Mouse (Mus musculus): ENCODE data around the gene Myadml2.
A peak's percentile ranks its signal among the peaks of the same experiment; 100 is the strongest.

Gene Myadml2

DNA sequence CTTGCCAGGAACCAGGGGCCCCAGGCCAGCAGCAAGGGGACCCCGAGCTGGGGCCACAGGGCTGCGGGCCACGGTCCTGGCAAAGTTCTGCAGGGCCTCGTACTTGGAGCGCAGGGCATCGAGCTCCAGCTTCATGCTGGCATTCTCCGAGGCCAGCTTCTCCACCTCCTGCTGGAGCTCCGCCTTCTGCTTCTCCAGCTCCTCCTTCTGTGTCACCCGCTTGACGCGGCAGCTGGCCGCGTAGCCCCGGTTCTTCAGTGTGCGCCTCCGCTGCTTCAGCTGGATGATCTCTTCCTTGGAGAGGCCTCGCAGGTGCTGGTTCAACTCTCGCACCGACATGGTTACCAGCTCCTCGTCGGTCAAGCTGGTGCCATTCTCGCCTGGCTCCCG lies 18.6 kb downstream of the Myadml2 start:
- DNase-seq, result peak in 1 of 2 experiments; percentile 62

DNA sequence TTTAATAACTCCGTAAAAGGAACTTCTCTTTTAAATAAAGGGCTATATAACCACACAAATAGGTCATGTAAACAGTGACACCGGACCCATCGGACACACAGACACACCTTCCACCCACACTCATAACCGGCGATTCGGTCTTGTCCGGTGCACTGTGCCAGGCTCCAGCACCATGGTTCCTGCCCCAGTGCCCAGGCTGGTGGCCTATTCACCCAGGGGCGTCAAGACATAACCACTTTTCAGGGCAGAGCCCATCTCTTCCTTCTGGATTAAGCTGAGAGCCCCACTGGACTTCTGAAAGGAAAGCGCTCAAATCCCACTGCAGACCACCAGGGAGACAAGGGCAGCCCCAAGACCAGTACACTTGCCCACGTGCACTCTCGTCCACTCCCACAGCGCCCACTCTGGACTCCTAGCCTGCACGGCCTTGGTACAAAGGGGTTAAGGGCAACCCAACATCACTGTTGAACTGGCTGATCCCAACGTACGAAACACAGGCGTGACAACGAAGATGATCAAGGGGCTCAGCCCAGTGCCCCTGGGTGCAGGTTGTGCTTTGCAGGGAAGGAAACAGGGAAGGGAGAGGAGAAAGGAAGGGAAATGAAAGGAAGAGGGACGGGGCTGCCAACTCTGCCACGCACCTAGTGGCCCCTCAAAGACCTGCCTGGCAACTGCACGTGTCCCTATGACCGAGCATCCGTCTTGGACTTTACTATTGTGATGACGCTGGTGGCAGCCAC lies 19.2 kb downstream of the Myadml2 start:
- DNase-seq, result no peak

DNA sequence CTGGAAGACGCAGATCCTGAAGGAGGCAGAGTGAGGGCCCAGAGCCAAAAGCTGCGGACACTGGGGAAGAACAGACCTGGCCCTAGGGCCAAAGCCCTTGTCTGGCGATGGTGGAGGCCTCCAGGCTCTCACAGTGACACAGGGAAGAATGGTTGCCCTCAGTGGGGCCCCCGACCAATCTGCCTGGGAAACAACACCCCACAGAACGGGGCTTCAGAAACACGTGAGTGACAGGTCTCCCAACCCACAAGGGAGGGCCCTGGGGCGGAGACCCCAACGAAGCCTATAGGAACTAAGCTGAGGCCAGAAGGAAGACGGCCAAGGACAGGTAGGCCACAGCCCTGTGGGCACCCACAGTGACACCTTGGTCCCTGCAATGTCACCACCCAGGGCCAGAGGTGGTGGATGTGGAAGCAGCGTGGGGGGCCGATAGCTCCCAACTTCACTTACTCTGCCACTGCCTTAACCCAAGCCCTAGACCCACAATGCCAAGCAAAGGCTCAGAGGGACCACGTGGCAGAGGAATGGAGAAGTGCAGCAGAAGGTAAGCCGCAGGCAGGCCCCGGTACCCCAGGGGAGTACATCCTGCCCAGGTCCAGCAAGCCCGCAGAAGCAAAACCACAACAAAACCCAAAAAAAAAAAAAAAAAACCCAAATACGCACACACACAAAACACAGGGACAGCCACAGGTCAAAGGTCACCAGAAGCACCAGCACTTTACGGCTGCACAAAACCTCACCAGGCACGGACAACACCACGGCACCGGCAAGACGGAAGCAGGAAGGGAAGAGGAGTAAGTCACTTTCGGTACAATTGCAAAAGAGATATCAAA lies 20.3 kb downstream of the Myadml2 start:
- no peak for DNase-seq

DNA sequence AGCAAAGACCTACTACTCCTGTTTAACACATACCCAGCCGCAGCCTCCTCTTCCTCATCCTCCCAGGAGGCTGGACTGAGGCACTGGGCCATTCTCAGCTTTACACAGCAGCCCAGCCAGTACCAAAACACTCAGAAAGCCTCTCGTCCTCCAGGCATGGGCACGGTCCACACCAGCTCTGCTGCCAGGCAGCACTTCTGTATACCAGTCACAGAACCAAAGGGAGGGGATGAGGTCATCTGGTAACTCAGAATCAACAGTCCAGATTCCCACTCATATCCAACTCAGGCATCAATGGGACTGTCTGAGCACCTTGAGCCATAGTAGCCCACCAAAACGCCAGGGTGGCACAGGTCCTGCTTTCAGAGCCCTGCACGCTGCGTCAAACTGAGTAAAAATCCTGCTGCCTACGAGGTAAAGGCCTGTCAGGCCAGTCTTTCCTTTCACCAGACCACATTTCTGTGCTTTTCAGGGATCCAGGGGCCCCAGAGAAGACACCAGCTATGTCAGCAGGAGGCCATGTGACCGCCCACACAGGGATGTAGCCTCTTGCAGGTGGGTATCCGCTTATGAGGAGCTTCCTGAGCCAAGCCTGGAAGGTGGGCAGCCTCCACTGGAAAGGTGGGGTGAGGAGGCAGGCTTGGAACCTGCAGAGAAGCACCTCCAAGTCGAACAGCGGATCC lies 21.0 kb downstream of the Myadml2 start:
- DNase-seq, result no peak

DNA sequence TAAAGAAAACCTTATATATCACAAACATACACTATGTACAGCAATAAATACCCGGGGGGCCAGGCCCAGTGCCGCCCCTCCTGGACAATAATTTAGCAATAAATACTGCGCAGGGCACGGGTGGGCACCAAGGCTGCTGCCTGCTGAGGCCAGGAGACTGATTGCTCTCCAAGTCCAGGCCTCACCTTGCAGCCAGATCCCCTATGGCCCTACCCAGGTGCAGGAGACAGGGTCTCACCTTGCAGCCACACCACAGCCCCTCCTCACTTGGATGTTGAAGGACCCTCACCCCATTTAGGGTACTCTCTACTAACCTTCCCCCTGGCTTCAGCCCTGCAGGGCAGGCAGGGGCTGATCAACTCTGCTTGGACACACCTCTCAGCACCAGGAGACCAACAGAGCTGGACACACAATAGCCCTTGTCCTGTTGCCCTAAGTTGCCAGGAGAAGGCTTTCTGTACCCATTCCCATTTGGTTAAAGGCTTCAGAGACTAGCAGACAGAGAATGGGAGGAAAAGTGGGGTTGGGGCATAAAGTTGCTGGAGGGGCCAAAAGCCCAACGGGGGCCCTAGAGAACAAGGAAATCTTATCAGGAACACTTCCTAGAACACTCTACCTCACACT lies 22.7 kb downstream of the Myadml2 start, which contains the start of gene Sirt7:
Gene Sirt7 (minus strand): TSS at position 89 of the 624 bp plus-strand sequence.
- no peak for DNase-seq

DNA sequence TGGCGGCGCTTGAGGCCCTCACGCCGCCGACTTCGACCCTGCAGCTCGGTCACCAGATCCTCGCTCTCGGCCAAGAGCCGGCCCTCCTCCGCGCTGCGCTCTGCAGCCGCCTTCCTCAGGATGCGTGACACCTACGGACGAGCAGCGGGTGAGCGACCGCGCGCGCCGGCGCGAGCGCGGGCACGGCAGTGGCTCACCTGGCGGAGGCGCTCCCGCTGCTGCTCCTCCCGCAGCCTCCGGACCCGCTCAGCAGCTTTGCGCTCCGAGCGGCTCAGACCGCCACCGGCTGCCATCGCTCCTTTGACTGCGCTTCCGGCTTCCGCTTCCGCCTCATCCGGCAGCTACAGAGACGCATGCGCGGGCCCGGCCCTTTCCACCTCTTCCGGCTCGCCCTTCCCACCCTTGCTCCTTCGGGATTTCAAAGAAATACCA lies 23.3 kb downstream of the Myadml2 start:
- DNase-seq, result peak; percentile 90 to 94

DNA sequence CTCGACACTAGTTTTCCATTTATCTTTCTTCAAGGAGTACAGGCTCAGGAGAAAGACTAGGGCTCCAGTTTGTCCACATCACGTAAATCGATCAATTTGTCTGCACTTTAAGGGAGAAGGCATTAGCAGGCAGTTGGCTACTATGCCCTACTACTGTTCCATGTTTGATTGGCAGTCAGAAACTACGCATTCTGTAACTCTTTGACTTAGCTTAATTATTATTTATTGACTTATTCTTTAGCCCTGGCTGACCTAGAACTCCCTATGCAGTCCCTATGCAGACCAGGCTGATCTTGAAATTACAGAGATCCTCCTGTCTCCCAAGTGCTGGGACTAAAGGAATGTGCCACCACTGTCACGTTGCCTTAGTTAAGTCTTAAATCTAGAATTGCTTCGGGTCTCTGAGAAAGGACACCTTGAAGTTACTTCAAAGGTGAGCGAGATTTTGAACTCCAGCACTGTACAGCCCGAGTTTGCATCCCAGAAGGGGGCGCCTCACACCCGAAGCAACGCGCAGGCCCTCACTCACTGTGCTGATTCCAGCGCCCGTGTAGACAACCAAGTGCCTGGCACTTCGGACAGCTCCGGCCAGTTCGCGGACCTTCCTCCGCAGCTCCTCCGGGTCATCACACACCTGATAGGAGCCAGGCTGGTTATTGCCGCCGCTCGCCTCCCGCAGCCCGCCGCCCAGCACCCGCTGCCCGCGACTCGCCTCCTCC lies 23.8 kb downstream of the Myadml2 start:
- peak; percentile 82 to 89 for DNase-seq

DNA sequence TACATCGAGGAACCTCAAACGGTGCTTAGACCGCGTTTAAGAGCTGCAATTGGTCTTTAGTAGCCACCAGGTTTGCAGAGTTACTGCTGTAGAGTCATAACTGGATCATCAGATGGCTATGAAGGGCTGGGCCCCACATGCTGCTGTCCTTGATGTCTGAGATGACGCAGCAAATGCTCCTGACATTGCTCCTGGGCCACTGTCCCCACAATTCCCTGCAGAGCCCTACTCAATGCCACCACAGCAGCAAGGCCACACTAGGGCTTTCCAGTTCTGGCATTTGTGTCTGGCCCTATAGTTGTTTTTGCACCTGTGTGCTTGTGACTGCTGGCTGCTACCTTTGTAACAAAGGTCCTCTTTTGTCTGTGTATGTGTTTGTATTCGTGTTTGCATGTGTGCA lies 25.2 kb downstream of the Myadml2 start:
- no peak for DNase-seq

DNA sequence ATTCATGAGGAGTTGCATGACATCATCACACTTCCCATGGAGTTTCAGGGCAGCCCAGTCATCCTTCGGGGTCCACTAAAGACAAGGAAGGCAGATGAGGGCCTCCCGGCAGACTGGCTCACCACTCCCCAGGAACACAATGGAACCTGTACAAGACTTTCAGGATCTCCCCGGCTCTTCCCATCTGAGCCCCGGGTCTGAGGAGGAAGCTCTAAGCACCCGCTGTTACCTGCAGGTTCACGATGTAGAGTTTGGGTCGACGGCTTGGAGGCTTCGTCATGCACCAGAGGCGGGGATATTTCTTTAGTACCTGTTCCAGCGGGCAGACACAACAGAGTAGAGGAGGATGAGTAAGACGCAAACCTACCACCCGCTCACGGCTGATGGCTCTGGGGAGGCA lies 27.8 kb downstream of the Myadml2 start:
- DNase-seq, result no peak

DNA sequence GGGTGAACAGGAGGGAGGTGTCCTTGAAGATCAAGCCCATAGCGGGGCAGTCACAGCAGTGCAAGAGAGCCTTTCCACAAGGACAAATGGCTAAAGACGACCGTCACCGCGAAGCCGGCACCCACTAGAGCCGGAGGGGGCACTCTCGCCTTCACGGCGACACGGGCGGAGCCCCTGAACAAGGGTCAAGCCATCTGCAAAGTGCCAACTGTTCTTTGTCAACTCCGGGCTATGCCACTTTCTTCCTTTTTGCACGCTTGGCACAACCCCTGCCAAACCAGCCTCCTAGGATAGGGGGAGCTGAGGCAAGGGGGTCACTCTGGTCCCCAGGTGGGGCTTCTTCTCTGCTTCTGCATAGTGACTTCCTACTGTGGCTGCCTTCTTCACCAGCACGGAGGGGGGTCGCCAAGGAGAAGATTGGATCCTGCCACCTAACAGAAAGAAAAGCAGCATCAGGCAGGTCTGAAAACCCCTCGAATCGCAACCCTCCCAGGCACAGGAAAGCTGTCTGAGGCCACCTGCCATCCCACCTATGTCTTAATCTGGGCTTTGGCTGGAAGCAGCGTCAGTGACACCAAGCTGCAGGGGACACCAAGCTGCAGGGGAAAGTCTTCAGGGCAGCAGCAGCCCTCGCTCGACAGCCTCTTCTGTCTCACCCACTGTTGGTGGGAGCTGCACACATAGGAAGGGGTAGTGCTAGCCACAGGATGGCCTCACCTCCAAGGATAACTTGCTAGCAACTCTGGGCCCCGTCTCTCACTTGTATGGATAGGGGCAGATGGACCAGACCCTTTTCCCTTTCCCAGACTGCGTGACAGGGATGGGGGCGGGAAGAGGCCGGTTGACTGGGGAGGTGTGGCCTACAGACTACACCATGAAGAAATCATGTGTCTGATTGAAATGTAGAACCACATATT lies 29.1 kb downstream of the Myadml2 start:
- DNase-seq, result no peak

DNA sequence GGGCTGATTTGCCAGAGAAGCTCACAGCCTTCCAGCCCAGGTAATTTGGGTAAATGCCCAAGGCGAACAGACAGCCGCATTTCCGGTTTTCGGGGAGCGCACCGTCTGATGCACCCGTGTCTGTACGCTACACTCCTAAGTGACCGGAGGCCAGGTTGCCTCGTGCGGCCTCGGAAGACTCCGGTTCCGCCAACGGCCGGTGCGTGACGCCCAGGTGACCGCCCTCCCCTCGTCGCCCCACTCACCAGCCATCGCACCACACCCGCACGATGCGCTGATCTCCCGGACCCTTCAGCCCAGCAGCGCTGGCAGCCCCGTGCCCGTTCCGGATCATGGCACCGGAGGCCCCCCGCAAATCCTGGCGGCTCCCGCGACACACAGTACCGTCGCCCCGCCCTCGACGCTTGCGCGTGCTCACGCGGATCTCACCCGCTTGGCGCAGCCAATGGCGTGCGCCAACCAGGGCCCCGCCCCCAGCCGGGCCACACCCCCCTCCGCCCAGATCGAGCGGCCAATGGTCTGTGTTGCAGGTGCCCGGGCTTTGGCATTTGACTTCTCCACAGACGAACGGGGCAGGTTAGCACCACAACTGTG lies 30.3 kb downstream of the Myadml2 start, which contains the start of gene Pcyt2:
Gene Pcyt2 (minus strand): TSS at position 418 of the 594 bp plus-strand sequence.
- DNase-seq, result peak; percentile 94 to 96

DNA sequence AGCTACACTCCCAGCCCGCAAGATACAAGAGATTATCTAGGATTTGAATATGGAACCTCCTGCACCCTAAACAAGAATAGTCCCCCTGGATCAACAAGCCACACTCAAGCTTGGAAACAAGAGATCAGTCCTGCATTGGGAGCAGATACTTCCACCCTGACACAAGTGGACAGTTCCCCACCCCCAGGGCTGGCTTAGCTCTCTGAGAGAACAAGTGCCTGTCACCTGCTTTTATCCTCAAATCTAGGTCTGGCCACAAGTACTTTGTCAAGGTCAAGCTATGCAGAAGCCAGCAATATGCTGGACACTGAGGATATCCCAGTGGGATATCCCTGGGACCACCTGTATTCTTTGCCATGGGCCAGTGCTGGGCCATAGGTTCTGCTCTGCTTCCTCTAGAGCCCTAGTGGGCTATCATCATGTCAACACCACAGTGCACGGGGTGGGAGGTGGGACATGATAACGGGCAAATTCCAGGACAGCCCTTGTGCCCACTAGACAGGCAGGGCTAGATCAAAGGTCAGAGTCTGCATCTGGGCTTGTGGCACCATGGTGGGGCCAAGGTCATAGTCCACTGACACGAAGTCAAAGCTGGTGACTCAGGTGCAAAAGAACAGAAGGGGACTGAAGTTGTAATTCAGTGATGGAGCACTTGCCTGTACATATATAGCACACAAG lies 31.2 kb downstream of the Myadml2 start:
- peak in 1 of 2 experiments; percentile 37 for DNase-seq

DNA sequence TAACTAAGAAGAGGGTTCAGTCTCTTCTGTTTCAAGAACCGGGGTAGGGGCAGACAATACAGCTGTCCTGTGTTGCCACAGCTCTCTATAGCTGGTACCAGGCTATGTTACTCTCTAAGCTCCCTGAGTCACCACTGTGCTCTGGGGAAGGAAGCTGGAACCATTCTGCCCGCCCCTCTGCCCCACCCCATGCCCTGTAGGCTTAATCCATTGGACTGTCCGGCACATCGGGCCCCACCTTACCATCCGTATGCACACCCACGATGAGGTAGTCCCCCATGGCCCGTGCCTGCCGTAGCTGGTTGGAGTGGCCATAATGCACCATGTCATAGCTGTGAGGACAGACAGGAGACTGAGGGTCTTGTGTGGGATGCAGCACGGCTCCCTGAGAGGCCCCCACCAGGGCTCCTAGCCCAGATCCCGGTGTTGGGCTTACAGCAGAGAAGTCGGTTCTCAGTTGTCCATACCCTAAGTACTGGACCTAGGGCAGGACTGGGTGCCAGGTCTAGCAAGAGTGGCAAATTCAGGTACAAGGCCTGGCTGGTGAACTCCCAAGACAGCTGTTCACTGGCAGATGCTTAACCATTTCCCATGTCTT lies 32.3 kb downstream of the Myadml2 start:
- DNase-seq, result no peak

DNA sequence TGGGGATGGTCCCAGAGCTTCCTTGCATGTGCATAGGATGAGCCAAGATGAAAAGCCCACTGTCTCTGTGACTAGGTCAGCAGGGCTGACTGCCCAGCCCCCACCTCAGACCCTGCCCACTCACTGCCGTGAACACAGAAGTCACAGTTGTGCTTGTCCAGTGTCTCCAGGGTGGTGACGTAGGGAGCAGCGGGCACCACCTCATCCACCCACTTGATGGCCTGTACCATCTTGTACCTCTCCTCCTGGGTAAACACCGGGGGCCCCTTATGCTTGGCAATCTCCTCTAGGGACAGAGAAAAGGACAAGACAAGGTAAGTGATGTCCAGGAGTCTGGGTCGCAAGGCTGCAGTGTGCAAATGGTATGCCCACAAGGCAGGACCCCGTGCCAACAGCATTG lies 32.8 kb downstream of the Myadml2 start:
- DNase-seq, result no peak

DNA sequence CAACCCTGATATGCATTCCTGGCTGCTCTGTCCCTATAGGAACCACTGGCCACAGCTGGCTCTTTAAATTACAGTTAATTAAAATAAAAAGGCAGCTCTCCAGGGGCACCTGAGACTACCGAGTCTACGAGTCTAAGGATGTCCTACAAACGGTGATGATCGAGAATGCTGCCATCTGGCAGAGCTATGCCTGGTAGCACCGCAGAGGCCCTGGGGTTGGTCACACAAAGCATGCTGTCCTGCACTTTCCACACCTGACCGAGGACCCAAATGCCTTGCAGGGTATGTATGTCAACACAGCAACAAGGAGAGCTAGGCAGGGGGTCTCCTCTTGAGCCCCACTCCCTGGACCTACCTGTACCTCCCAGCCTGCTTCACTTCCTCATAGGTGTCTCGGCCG lies 34.0 kb downstream of the Myadml2 start:
- DNase-seq, result no peak

DNA sequence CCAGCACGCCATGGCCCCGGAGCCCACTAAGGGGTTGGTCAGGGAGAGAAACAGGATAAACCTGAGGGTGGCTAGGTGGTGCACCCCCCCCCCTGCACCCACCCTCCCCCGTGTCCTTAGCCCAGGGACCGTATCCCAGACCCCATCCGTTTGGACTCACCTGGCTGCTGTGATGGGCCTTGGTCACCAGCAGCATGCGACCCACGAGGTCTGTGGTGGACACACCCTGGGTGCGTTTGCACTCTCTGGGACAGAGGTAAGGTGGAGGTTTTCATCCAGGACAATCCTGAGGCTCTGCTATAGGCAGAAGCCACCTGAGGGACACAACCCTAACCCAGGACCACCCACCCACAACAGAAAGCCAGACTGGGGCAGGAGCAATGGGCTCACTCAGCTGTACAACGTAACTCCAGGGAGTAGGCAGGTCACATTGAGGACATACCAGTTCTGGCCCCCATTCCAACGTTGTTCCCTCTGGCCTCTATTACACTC lies 34.4 kb downstream of the Myadml2 start:
- no peak for DNase-seq

DNA sequence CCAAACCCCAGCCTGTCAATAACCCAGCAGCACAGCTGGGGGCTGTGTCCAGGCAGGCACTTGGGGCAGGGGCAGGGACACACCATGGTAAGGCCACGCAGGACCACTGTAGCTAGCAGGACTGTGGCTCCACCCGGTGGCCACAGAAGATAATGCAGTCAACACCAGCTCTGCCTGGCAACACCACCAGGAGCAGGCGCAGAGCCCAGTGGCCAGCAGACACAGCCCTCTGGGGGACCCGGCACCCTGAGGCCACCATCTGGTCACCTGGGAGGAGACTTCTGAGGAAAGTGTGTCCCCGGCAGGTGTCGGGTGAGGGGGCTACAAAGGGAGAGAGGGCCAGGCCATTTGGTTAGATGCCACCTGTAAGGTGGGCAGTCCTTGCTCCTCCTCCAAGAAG lies 35.2 kb downstream of the Myadml2 start:
- peak; percentile 86 to 89 for DNase-seq

DNA sequence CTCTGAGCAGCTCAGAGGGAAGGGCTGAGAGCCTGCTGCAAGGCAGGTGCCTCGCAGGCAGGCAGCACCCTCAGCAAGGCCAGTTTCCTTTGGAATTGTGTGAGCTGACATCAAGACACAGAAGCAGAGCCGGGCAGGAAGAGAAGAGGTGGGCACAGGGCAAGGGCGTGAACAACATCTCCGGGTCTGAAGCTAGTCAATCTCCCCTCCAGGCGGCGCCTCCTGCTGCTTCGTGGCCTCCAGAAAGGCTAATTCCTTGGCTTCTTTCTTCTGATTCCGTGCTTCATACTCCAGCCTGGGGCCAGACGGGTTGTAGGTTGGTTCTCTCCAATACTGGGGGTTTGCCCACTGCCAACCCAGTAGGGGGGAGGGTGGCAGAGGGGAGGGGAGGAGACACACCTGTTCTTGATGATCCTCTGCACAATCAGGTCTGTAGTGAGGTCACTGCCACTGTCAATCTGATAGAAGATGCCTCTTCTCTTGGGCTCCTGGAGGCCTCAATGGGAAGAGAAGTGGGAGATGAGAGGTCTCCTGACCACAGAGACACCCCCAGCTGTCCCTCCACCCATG lies 37.4 kb downstream of the Myadml2 start:
- DNase-seq, result no peak

DNA sequence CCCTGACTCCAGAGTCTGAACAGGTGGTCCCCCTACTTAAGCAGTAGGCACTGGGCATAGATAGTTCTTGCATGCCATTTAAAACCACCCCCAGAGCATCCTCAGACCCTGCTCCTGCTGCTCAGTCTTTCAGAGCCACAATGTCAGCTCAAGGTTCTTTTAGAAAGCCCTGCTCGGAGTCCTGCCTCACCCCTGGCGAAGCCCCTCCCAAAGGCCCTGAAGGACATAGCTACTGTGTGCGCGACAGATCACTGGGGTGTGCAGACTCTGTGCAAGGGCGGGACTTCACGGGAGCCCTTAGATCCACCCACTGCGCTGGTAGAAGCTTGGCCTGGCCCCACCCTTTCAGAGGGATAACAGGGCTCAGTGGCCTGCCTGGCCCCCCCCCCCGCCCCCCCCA lies 38.7 kb downstream of the Myadml2 start:
- DNase-seq, result peak; percentile 56 to 64

All from kidney, postnatal 4 days (tissue).